Mouse (Mus musculus) thymus, adult 2 months (tissue): ENCODE results near the gene Mafg. TPM values are rescaled to one million over a fixed set of nuclear protein-coding genes. Genes with fewer than 3 reads are reported as not detected.
"Not testable (repeated sequence)": the region's sequence is repeated elsewhere in the genome, so short reads cannot be mapped to it uniquely, and the experiment has no call there.

Experiments used
- DNase-seq: peaks from one replicate; pipeline ENCODE4 v3.0.0; 2021
- H3K27ac ChIP-seq: fragments of 200-500 bp; 2 replicates; pipeline ENCODE4 v1.5.1; 2012; ENCODE audit warnings: low read length, control low read depth; ENCODE audit not compliant: control insufficient read depth, insufficient read depth
- H3K27me3 ChIP-seq: fragments of 200-500 bp; 2 replicates; pipeline ENCODE4 v1.6.1; 2012; ENCODE audit warnings: mild to moderate bottlenecking, low read length, moderate library complexity, mixed read lengths; ENCODE audit not compliant: control insufficient read depth, insufficient read depth
- H3K36me3 ChIP-seq: fragments of 200-500 bp; 2 replicates; pipeline ENCODE4 v1.6.1; 2012; ENCODE audit warnings: mild to moderate bottlenecking, low read length, moderate library complexity; ENCODE audit not compliant: control insufficient read depth, insufficient read depth
- H3K4me1 ChIP-seq: fragments of 200-500 bp; replicated peaks from 2 replicates; pipeline ENCODE4 v1.6.1; 2012; ENCODE audit warnings: low read length; ENCODE audit not compliant: control insufficient read depth, insufficient read depth
- H3K4me3 ChIP-seq: fragments of 200-500 bp; 2 replicates; pipeline ENCODE4 v1.5.1; 2012; ENCODE audit warnings: mild to moderate bottlenecking, low read length, control low read depth, moderate library complexity; ENCODE audit not compliant: control insufficient read depth, insufficient read depth
- CTCF ChIP-seq: fragments of 200-500 bp; IDR thresholded peaks from 2 replicates; pipeline ENCODE4 v1.5.1; 2012; ENCODE audit warnings: mild to moderate bottlenecking, control low read depth, low read length, moderate library complexity, borderline replicate concordance; ENCODE audit not compliant: control insufficient read depth, poor library complexity, insufficient read depth; ENCODE audit errors: extremely low read depth
- POLR2A ChIP-seq: fragments of 200-500 bp; IDR thresholded peaks from 2 replicates; pipeline ENCODE4 v1.6.1; 2012; ENCODE audit warnings: mild to moderate bottlenecking, low read length, control low read depth, moderate library complexity; ENCODE audit not compliant: control insufficient read depth, poor library complexity, insufficient read depth; ENCODE audit errors: extremely low read depth
- WGBS: fragments of 180-500 bp; shearing (Covaris S2); methylation state at CpG from one replicate; pipeline ENCODE4 v1.1.7; 2018; 5-methylcytosine and 5-hydroxymethylcytosine counted together
- polyA plus RNA-seq: library from polyadenylated mRNA; depleted of rRNA; stranded (reverse); fragments of >200 nt; gene quantifications from 2 replicates; pipeline ENCODE4 v1.2.3, GENCODE M21; 2012

Gene Mafg
- polyA plus RNA-seq, 1 experiment: 35.5 TPM

DNA sequence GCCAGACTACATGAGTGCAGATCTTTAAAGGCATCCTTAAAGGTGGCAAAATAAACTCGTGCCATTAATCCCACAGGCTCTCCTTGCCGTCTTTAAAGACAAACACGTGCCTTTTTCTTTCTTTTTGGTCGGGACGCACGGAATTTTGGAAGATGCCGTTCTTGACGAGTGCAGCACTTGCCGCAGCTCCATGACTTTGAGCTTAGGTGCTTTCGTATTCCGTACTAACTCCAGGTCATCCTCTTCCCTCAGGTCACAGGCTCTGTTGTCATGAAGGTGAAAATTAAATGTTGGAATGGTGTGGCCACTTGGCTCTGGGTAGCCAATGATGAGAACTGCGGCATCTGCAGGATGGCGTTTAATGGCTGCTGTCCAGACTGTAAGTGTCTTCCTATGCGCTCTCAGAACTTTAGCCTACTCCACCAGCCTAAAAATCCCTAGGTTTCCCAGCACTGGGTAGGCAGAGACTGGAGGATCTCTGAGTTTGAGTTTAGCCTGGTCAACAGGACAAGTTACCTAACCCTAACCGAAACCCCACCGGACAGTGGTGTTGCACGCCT lies 34.3 kb downstream of the Mafg start:
- WGBS: 61% methylated on average over 17 of the region's 17 CpGs

DNA sequence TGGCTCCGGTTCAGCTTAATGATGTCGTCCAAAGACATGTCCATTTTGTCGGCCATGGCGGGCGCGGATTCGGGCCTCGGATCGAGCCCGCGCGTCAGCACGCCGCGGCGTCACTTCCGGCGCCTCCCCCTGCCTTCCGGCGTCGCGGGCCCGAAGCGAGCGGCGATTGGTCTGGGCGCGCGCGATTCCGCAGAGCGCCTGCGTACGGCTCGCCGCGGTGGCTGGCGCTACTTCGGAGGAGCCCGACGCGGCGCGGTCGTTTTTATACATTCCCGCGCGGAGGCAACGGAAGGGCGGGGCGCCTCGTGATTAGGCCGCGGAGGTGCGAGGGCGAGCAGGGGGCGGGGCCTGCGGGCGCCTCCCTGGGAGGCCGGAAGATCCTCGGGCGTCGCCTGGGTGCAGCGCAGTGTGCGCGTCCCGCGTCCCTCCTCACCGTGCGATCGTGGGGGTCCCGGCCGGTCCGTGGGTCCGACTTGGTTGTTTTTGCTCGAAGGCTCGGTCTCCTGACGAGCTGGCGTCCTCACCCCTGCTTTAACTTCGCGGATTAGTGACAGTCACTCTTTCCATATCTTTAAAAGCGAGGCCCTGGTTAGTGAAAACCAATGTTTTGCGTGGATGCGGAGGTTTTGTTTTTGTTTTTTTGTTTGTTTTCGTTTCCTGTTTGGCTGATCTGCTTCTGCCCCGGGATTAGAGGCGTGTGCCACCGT lies 35.0 kb downstream of the Mafg start, which contains the start of the genes Alyref and Anapc11:
Gene Alyref (minus strand): TSS at position 83 of the 707 bp plus-strand sequence.
Gene Anapc11 (plus strand): TSS at position 139 of the 707 bp plus-strand sequence.
- TF ChIP-seq POLR2A (peak; percentile 83), CTCF (peak; percentile 59; the same call in 1 of the 2 replicates)
- Histone ChIP-seq H3K27ac (peak within 1 kb of the TSS; percentile 55), H3K4me3 (peak within 1 kb of the TSS; percentile 85), H3K36me3 (peaks cover 24% of the 10 kb centered on the region), H3K27me3 (no peaks in the 10 kb centered on the region), H3K4me1 (peaks cover 27% of the 10 kb centered on the region)
- peak; percentile 94 for DNase-seq
- WGBS: under 1% methylated on average over 88 of the region's 88 CpGs

More for the DNA sequence above, 34.3 kb downstream of the Mafg start:
- Histone ChIP-seq H3K4me3 (peak overlapping the region; percentile 46), H3K27me3 (no peaks in the 10 kb centered on the region), H3K36me3 (peaks cover 24% of the 10 kb centered on the region), H3K4me1 (peaks cover 27% of the 10 kb centered on the region), H3K27ac (peak overlapping the region; percentile 55; the same call in 1 of the 2 replicates)
- no peak for DNase-seq
- TF ChIP-seq CTCF (no peak), POLR2A (no peak)

DNA sequence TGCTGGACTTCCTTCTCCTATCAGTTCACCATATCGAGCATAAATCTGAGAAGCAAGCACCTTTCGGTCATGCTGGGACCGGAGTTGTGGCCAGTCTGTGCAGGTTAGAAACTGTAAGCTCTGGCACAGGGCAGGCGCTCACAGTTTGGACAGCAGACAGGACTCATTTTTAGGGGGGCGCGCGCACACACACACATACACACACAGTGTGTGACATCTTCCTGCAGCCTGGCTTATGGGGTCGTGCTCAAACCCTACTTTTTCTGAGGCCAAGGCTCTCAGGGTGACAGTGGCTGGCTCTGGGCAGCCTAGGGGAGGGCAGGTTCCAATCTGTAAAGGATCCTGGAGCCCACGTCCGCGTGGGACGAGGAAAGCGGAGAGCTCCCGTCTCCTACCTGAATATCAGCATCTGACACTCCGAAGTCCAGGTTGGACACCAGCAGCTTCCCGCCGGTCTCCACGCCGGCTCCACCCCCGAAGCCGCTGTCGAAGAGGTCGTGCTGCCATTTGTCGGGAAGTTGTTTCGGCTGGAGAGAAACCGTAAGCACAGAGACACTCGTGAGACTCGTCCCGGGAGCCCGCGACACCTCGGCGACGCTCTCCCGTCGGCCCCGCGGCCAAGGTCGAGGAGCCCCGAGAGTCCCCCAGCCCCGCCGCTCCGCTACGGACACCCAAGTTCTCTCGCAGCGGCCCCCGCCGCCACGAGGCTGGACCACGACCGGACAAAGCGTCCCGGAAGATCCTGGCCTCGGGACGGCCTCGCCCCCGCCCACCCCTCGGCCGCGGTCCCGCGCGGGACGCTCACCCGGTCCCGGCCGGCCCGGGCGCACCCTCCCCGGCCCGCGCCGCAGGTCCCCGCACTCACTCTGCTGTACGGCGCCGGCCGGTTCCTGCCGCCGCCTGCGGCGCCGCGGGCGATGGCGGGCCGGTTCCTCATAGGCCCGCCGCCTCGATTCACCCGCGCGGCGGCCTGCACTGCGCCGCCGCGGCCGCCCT lies 35.9 kb downstream of the Mafg start:
- 3% methylated on average over 98 of the region's 99 CpGs for WGBS
- H3K36me3 ChIP-seq: peaks cover 31% of the 10 kb centered on the region
- H3K4me1 ChIP-seq: peaks cover 27% of the 10 kb centered on the region
- DNase-seq: no peak
- TF ChIP-seq CTCF: no peak
- TF ChIP-seq POLR2A: no peak
- H3K27me3 ChIP-seq: no peaks in the 10 kb centered on the region
- H3K27ac ChIP-seq: no peak overlapping the region
- peak overlapping the region; percentile 85 for H3K4me3 ChIP-seq

DNA sequence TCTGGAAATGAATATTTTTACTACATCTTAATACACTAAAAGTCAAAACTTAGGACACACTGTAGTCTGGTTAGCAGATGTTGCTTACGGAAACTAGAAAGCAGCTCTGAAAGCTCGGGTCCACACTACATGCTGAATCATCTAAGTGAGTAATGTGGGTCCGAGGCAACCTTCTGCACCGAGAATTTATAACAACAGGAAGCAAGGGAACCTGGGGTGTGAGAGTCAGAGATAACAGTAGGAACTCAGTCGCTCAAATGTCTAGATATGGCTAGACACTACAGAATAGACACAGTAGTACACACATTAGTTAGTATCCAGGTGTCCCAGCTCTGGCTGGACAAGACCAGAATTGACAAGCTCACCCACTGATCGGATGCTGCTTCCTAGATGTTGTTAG lies 44.9 kb downstream of the Mafg start:
- 87% methylated on average over 6 of the region's 6 CpGs for WGBS

DNA sequence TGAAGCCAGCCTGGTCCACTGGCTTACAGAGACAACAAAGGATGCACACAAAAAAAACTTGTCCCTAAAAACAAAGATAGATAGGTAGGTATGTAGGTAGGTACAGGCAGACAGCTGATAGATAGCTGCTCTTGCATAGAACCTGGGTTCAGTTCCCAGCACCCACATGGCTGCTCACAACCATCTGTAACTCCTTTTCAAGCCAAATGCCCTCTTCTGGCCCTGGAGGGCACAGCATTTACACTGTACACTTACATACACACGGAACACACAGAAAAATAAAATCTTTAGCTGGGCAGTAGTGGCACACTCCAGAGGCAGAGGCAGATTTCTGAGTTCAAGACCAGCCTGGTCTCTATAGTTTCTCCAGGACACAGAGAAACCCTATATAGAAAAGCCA lies 49.5 kb downstream of the Mafg start:
- TF ChIP-seq CTCF (no peak), POLR2A (no peak)
- H3K27ac ChIP-seq: no peak overlapping the region
- H3K36me3 ChIP-seq: peaks cover 29% of the 10 kb centered on the region
- peaks cover 23% of the 10 kb centered on the region for H3K4me1 ChIP-seq
- no peak overlapping the region for H3K4me3 ChIP-seq
- H3K27me3 ChIP-seq: no peaks in the 10 kb centered on the region
- WGBS: 94% methylated on average over 1 of the region's 1 CpGs
- DNase-seq: no peak

More for the DNA sequence above, 44.9 kb downstream of the Mafg start:
- Histone ChIP-seq H3K27ac (no peak overlapping the region), H3K4me1 (no peaks in the 10 kb centered on the region), H3K4me3 (no peak overlapping the region), H3K36me3 (peaks cover 53% of the 10 kb centered on the region), H3K27me3 (no peaks in the 10 kb centered on the region)
- no peak for DNase-seq
- TF ChIP-seq CTCF (no peak), POLR2A (no peak)

- not testable (repeated sequence) for DNase-seq, H3K27me3 ChIP-seq, H3K27ac ChIP-seq, H3K4me3 ChIP-seq
- Histone ChIP-seq H3K4me1 (peaks cover 23% of the 10 kb centered on the region), H3K36me3 (peaks cover 29% of the 10 kb centered on the region)
- 94% methylated on average over 2 of the region's 2 CpGs for WGBS
Observed at GRCm38 (mm10) chr11:120582982-120583293, 50.5 kb downstream of the Mafg start.
